In genomic region chr6:135524886-135525285, GRCm38 (mm10) we compare ENCODE assay signal across 13 mouse cellular contexts.
DNase-seq lines count a peak whose midpoint lies in the region; TF ChIP-seq lines count a peak whose summit lies in the region.
"Had no signal": no experiment of that assay in that cellular context is flagged by ENCODE, and none has a peak within 500 bp of the region (broad histone marks: within the 10 kb centered on the region; RNA-seq: fewer than 3 reads in every experiment).

No protein-coding gene starts in this region.

- H3K4me1 ChIP-seq in heart, adult 2 months (ENCODE audit: control insufficient read depth, insufficient read depth, low read length), result no peaks in the 10 kb centered on the region
- H3K4me1 ChIP-seq in ES-E14 (ENCODE audit: control insufficient read depth in 2 of 2, insufficient read depth in 2 of 2, low read length in 2 of 2, poor library complexity in 1 of 2), result peaks cover 0 to 2% of the 10 kb centered on the region in 2 experiments; a peak in 1 of 4 replicates
- H3K4me1 ChIP-seq: liver, embryonic 12.5 days; neural tube, embryonic 12.5 days had no signal

- intact Hi-C loops in heart, adult 2 months (cut with DNase I), result no loop called here
- intact Hi-C loops in left cerebral cortex, adult 2 months (cut with DNase I), result loop anchor here (5.0 to 10.0 kb wide), 3 partner anchors 270 to 377 kb away; no protein-coding TSS in a partner anchor
- intact Hi-C loops in left cerebral cortex, postnatal 10 days (cut with DNase I), result no loop called here

- no peaks in the 10 kb centered on the region for H3K9me3 ChIP-seq in ES-E14 (ENCODE audit: control insufficient read depth, insufficient read depth, low read depth, low read length)
- H3K9me3 ChIP-seq: hindbrain, embryonic 10.5 days; liver, embryonic 12.5 days; midbrain, embryonic 13.5 days; neural tube, embryonic 12.5 days had no signal

- 82% methylated on average over 5 of the region's 5 CpGs for WGBS in heart, adult 2 months

- in situ Hi-C loops in ES-E14 (cut with MboI; ENCODE audit: low sequenced_read_pairs in 2 of 2, unreplicated experiment in 2 of 2), result no loop called here

- no peaks in the 10 kb centered on the region for H3K79me2 ChIP-seq in heart, adult 2 months (replicated peaks; ENCODE audit: control insufficient read depth, insufficient read depth, low read length)

- no peaks in the 10 kb centered on the region for H3K27me3 ChIP-seq in heart, adult 2 months (ENCODE audit: control insufficient read depth, insufficient read depth, low read length)
- H3K27me3 ChIP-seq: liver, embryonic 12.5 days; neural tube, embryonic 12.5 days had no signal

- no peak for DNase-seq in heart, adult 2 months
- no peak for DNase-seq in heart, postnatal 4 days
- no peak for DNase-seq in left cerebral cortex, adult 2 months (ENCODE audit: extremely low spot score in 1 of 2, low spot score in 2 of 2)
- no peak for DNase-seq in left cerebral cortex, postnatal 10 days (ENCODE audit: extremely low spot score in 1 of 2, low spot score in 2 of 2)
- DNase-seq in ES-E14 (ENCODE audit: low read depth, low spot score), result peak; percentile 43
- DNase-seq in cerebellum, postnatal 25 days, result peak; percentile 13 to 37
- no peak for DNase-seq in adrenal gland, postnatal 25 days
- DNase-seq: kidney, postnatal 10 days; lung, postnatal 4 days had no signal

- no peak overlapping the region for H3K27ac ChIP-seq in heart, adult 2 months
- H3K27ac ChIP-seq in left cerebral cortex, adult 2 months, result no peak overlapping the region; the same call in 1 of the 2 replicates
- no peak overlapping the region for H3K27ac ChIP-seq in ES-E14 (ENCODE audit: insufficient read depth, low read depth, low read length, poor library complexity, severe bottlenecking)
- H3K27ac ChIP-seq: hindbrain, embryonic 10.5 days; liver, embryonic 12.5 days; midbrain, embryonic 13.5 days; neural tube, embryonic 12.5 days had no signal

- no peak overlapping the region for H3K4me3 ChIP-seq in heart, adult 2 months
- no peak overlapping the region for H3K4me3 ChIP-seq in left cerebral cortex, adult 2 months
- H3K4me3 ChIP-seq in ES-E14 (ENCODE audit: insufficient read depth in 1 of 2, low read depth in 1 of 2, low read length in 2 of 2, poor library complexity in 1 of 2, severe bottlenecking in 1 of 2), result no peak overlapping the region
- H3K4me3 ChIP-seq: hindbrain, embryonic 10.5 days; liver, embryonic 12.5 days; midbrain, embryonic 13.5 days; neural tube, embryonic 12.5 days had no signal

- no peak overlapping the region for H3K9ac ChIP-seq in heart, adult 2 months (ENCODE audit: low read depth, low read length)
- H3K9ac ChIP-seq in ES-E14 (ENCODE audit: insufficient read depth, low read depth, low read length, poor library complexity, severe bottlenecking), result no peak overlapping the region
- H3K9ac ChIP-seq: liver, embryonic 12.5 days; midbrain, embryonic 13.5 days; neural tube, embryonic 12.5 days had no signal

- H3K36me3 ChIP-seq in heart, adult 2 months (ENCODE audit: control insufficient read depth, insufficient read depth, low read length), result no peaks in the 10 kb centered on the region
- H3K36me3 ChIP-seq in ES-E14 (ENCODE audit: control insufficient read depth, insufficient read depth, low read length, poor library complexity, severe bottlenecking), result no peaks in the 10 kb centered on the region
- H3K36me3 ChIP-seq: hindbrain, embryonic 10.5 days; liver, embryonic 12.5 days; midbrain, embryonic 13.5 days; neural tube, embryonic 12.5 days had no signal

- TF ChIP-seq CTCF in heart, adult 2 months (IDR thresholded peaks at IDR 0.05), result peak; percentile 44
- TF ChIP-seq CTCF in left cerebral cortex, adult 2 months (IDR thresholded peaks at IDR 0.05), result peak; percentile 41

- TF ChIP-seq EP300 in heart, adult 2 months (IDR thresholded peaks at IDR 0.05; ENCODE audit: insufficient read depth, low read depth, low read length), result no peak

- no peak for TF ChIP-seq POLR2A in heart, adult 2 months (IDR thresholded peaks at IDR 0.05; ENCODE audit: insufficient read depth, low read depth, low read length)

TF ChIP-seq in ES-E14, 5 proteins besides CTCF, POLR2A, EP300 and RAD21:
- TF ChIP-seq ZC3H11A (IDR thresholded peaks at IDR 0.05; ENCODE audit: borderline replicate concordance, low read depth, low read length), result no peak
- no peak for TF ChIP-seq MAFK (IDR thresholded peaks at IDR 0.05; ENCODE audit: insufficient read depth, low read depth, low read length)
- no peak for TF ChIP-seq ZNF384 (IDR thresholded peaks at IDR 0.05; ENCODE audit: low read depth, low read length)
- TF ChIP-seq CHD2 (IDR thresholded peaks at IDR 0.05; ENCODE audit: low read depth, low read length), result no peak
- TF ChIP-seq HCFC1 (IDR thresholded peaks at IDR 0.05; ENCODE audit: borderline replicate concordance, insufficient read depth, low read length), result no peak

Comparison
In these comparisons a context has a peak if more than half of its experiments do, and no peak if none do; other contexts are left out.
1. DNase-seq: peak in ES-E14 (single experiment) and cerebellum, postnatal 25 days (2 of 2); none in heart, adult 2 months (0 of 2), heart, postnatal 4 days (single experiment), left cerebral cortex, adult 2 months (0 of 2), left cerebral cortex, postnatal 10 days (0 of 2) and adrenal gland, postnatal 25 days (single experiment).